Mouse (Mus musculus) liver, embryonic 12.5 days (tissue): ENCODE measurements at regions not wholly inside any gene's neighbourhood (a gene's known extent, or its start where the extent isn't known, plus 50 kb on each side); places are given as distances from the start of the nearest gene placed in this dataset.

ENCODE experiments used
- ATAC-seq: fragments of 200-750 bp; cut with Nextera tagmentation; 2 replicates; pipeline ENCODE4 v1.8.0; 2017; ENCODE audit warnings: moderate number of reproducible peaks, mild to moderate bottlenecking, moderate library complexity
- H3K27ac ChIP-seq: fragments of 300-500 bp; sonication (generic); 2 replicates; pipeline ENCODE4 v1.5.1; 2016; ENCODE audit warnings: mild to moderate bottlenecking
- H3K27me3 ChIP-seq: fragments of 300-500 bp; sonication (generic); replicated peaks from 2 replicates; pipeline ENCODE4 v1.6.1; 2016; ENCODE audit warnings: mild to moderate bottlenecking, moderate library complexity
- H3K36me3 ChIP-seq: fragments of 300-500 bp; sonication (generic); 2 replicates; pipeline ENCODE4 v1.6.1; 2016; ENCODE audit warnings: mild to moderate bottlenecking, moderate library complexity
- H3K4me1 ChIP-seq: fragments of 300-500 bp; sonication (generic); 2 replicates; pipeline ENCODE4 v1.6.1; 2016
- H3K4me2 ChIP-seq: fragments of 300-500 bp; sonication (generic); 2 replicates; pipeline ENCODE4 v1.6.1; 2016; ENCODE audit warnings: mild to moderate bottlenecking, moderate library complexity
- H3K4me3 ChIP-seq: fragments of 300-500 bp; sonication (generic); 2 replicates; pipeline ENCODE4 v1.5.1; 2016; ENCODE audit warnings: mild to moderate bottlenecking, moderate library complexity
- H3K9ac ChIP-seq: fragments of 300-500 bp; sonication (generic); 2 replicates; pipeline ENCODE4 v1.6.1; 2016; ENCODE audit warnings: mild to moderate bottlenecking, moderate library complexity
- H3K9me3 ChIP-seq: fragments of 300-500 bp; sonication (generic); replicated peaks from 2 replicates; pipeline ENCODE4 v1.6.1; 2016; ENCODE audit warnings: mild to moderate bottlenecking, moderate library complexity
- WGBS: fragments of 180-500 bp; shearing (Covaris S2); methylation state at CpG from one replicate; pipeline ENCODE4 v1.1.7; 2016; ENCODE audit not compliant: insufficient replicate concordance; 5-methylcytosine and 5-hydroxymethylcytosine counted together

DNA sequence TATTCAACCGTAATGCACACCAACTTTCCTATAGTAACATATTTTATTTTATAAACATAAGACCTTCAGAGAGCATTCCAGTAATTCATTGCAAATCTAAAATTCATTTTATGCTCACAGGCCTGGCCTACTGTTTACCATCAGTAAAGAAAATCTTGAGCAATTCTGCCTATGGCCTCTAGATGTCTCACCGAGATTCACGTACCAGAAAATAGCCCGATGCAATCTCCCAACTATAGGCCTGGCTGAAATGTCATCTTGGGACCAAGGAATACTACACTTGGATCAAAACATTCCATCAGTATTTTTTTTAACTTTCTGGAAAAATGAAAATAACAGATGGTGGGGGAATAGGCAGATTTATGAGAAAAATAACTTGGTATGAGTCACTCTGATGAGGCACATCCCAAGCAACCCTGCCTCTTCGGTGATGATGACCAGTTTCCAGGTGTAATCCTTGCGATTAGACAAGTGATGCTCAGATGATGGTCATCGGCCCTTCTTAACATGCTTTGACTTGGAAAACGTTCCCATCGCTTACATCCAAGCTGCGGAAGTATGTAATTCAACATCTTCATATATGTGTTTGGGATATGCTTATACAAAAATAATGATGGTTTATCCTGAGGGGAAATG is 439.9 kb downstream of the Nyap2 start:
- H3K4me2 ChIP-seq: no peak overlapping the region
- no peak overlapping the region for H3K4me3 ChIP-seq
- no peaks in the 10 kb centered on the region for H3K27me3 ChIP-seq
- H3K27ac ChIP-seq: no peak overlapping the region
- 58% methylated on average over 10 of the region's 10 CpGs for WGBS
- ATAC-seq: no peak
- no peak overlapping the region for H3K9ac ChIP-seq
- no peaks in the 10 kb centered on the region for H3K9me3 ChIP-seq
- H3K36me3 ChIP-seq: no peaks in the 10 kb centered on the region
- H3K4me1 ChIP-seq: no peaks in the 10 kb centered on the region

DNA sequence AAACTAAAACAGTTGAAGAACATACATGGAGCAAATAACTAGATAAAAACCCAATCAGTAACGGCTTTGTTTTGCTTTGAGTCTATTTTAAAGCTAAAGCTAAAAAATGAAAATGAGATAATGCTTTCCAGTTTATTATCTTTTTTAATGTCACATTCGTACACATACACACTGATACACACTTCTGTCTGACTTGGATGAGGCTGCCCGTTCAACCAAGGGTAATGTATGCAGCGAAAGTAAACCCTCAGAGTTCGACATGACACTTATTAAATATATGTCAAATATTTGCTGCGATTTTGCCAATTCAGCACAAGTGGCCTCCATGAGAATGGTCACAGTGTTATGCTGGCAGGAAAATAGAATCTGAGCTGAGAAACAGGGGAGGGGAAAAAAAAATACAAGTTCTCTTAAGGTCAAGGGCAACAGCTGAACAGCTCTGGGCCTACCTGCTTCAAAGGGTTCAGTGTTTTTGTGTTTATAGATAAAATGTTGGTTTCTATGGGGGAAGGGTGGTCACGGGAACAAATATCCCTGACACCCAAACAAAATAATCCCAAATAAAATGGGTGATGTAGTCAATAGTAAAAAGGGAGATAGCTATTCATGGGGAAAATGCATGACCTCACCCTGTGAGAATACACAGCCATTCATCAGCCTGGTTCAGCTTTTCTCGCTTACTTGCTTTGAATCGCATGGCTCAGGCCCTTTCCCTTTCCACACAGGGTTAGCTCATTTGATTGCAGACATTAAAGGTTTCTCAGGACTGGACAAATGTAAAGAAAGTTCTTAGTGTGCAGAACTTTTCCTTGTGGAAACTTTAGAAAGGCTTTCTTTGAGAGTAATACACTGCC is 443.9 kb downstream of the Nyap2 start:
- no peaks in the 10 kb centered on the region for H3K27me3 ChIP-seq
- H3K4me2 ChIP-seq: no peak overlapping the region
- no peak for ATAC-seq
- no peak overlapping the region for H3K9ac ChIP-seq
- no peaks in the 10 kb centered on the region for H3K4me1 ChIP-seq
- no peak overlapping the region for H3K27ac ChIP-seq
- H3K36me3 ChIP-seq: no peaks in the 10 kb centered on the region
- H3K9me3 ChIP-seq: no peaks in the 10 kb centered on the region
- 71% methylated on average over 9 of the region's 9 CpGs for WGBS
- H3K4me3 ChIP-seq: no peak overlapping the region

GRCm38 (mm10) chr1:81522929-81523328 is 446.2 kb downstream of the Nyap2 start:
- H3K4me3 ChIP-seq: no peak overlapping the region
- no peak overlapping the region for H3K4me2 ChIP-seq
- WGBS: 70% methylated on average over 3 of the region's 3 CpGs
- H3K27ac ChIP-seq: no peak overlapping the region
- H3K4me1 ChIP-seq: no peaks in the 10 kb centered on the region
- no peaks in the 10 kb centered on the region for H3K27me3 ChIP-seq
- no peaks in the 10 kb centered on the region for H3K36me3 ChIP-seq
- H3K9ac ChIP-seq: no peak overlapping the region
- no peak for ATAC-seq
- H3K9me3 ChIP-seq: no peaks in the 10 kb centered on the region

DNA sequence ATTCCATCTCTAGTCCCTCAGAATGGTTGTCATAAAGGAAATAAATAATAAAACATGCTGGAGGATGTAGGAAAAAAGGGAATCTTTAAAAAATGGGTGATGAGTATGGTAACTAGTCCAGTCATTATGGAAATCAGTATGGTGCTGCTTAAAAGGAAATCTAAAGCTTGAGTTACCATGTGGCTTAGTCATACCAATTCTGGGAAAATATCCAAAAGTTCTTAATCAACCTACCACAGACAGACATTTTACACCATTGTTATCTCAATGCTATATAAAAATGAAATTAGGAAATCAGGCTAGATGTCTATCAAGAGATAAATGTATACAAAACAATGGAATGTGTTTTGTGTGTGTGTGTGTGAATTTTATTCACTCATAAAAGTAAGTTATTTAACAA is 449.1 kb downstream of the Nyap2 start:
- no peaks in the 10 kb centered on the region for H3K9me3 ChIP-seq
- H3K36me3 ChIP-seq: no peaks in the 10 kb centered on the region
- H3K4me3 ChIP-seq: no peak overlapping the region
- no peak for ATAC-seq
- H3K9ac ChIP-seq: no peak overlapping the region
- no peaks in the 10 kb centered on the region for H3K27me3 ChIP-seq
- H3K27ac ChIP-seq: no peak overlapping the region
- H3K4me1 ChIP-seq: no peaks in the 10 kb centered on the region
- H3K4me2 ChIP-seq: no peak overlapping the region

DNA sequence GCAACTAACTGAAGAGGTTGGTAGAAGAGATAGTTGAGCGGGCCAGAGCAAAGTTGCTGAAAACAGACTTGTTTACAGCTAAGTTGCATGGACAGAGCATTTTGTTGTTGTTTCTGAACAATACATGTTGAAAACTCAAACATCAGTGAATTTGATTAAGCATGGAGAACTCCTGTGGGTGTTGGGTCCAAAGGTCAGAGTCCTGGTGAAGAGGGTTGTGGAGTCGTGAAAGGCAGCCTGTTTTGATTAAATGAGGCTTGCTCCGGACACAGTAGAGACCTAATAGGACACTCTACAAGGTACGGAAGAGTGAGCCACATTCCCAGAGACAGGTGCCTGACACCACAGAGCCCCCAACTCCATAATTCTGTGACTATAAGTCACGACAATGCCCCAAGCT is 461.1 kb downstream of the Nyap2 start:
- Histone ChIP-seq H3K4me2 (no peak overlapping the region), H3K27me3 (no peaks in the 10 kb centered on the region), H3K27ac (no peak overlapping the region), H3K36me3 (no peaks in the 10 kb centered on the region), H3K4me3 (no peak overlapping the region), H3K9ac (no peak overlapping the region), H3K9me3 (no peaks in the 10 kb centered on the region), H3K4me1 (no peaks in the 10 kb centered on the region)
- WGBS: 61% methylated on average over 5 of the region's 5 CpGs
- ATAC-seq: no peak

DNA sequence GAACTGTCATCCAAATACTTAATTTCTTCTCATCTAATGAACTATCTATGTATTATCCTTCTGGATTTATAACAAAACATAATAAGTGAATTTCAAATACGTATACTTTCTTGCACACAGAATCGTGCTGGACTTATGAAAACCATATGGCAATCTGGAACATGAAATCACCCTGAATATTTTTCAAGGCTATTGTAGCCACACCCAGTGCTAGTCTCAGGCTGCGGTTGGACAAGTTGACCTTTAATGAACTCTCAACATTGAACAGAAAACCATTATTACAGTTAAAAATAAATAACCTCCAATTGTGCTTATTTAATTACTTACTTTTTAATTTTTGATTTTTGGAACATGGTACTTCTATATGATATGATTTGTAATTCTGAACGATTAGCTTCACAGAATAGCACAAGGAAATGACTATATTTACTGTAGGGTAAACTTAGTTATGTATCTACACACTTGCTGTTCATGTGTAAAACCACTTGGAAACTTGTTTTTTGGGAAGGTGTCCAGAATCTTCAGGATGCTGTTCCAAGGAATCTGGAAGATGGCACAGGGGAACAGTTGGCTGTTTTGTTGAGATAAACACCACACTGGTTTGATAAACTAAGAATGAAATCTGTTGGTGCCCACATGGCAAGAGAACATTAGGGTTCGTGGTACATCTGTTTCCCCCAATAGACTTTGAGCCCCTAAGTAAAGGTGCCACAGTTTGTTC is 463.0 kb downstream of the Nyap2 start:
- Histone ChIP-seq H3K4me1 (no peaks in the 10 kb centered on the region), H3K9ac (no peak overlapping the region), H3K36me3 (no peaks in the 10 kb centered on the region), H3K9me3 (no peaks in the 10 kb centered on the region), H3K4me3 (no peak overlapping the region), H3K27me3 (no peaks in the 10 kb centered on the region), H3K4me2 (no peak overlapping the region), H3K27ac (no peak overlapping the region)
- 63% methylated on average over 5 of the region's 5 CpGs for whole genome bisulfite sequencing
- no peak for ATAC-seq

- no peak overlapping the region for H3K4me2 ChIP-seq
- ATAC-seq: no peak
- H3K4me3 ChIP-seq: no peak overlapping the region
- no peak overlapping the region for H3K9ac ChIP-seq
- H3K27me3 ChIP-seq: no peaks in the 10 kb centered on the region
- no peak overlapping the region for H3K27ac ChIP-seq
- no peaks in the 10 kb centered on the region for H3K36me3 ChIP-seq
- no peaks in the 10 kb centered on the region for H3K9me3 ChIP-seq
- WGBS: 49% methylated on average over 2 of the region's 2 CpGs
- H3K4me1 ChIP-seq: no peaks in the 10 kb centered on the region
Observed at GRCm38 (mm10) chr1:81548906-81549305, 472.2 kb downstream of the Nyap2 start.

DNA sequence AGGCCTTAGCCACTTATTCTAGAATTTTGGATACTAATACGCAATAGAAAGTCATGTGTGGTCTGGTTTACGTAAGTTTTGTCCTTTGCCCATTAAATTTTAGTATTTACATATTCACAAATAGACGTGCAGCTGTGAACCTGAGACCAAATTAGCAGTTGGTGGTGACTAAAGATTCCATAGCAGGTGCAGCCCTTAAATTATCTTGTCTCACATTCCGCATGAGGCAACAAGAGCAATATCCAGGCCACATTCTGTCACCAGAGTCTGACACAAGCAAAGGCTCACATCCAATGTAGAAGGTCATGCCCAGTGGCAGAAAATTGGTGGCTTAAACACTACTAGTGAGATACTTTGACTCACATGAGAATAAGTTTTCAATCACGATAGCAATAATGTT is 473.0 kb downstream of the Nyap2 start:
- Histone ChIP-seq H3K4me3 (no peak overlapping the region), H3K9ac (no peak overlapping the region), H3K27me3 (no peaks in the 10 kb centered on the region), H3K27ac (no peak overlapping the region), H3K4me2 (no peak overlapping the region), H3K36me3 (no peaks in the 10 kb centered on the region), H3K9me3 (no peaks in the 10 kb centered on the region), H3K4me1 (no peaks in the 10 kb centered on the region)
- no peak for ATAC-seq
- WGBS: 72% methylated on average over 5 of the region's 5 CpGs

DNA sequence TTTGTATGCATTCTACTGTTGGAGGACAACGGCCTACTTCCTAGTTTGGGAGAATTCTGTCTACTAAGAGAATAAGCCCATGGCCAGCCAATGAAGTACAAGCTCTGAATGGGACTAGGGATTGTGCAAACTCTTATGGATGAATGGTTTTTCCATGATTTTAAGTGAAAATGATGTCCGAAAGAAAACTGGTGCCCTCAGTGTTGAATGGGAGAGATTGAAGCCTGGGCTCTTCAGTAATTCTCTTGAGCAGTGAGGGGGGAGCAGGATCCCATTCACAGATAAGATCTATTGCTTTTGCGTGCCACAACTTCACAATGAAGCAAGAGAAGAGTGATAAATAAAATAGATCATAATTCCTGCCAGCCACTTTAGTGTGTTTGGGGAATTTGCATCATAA is 476.0 kb downstream of the Nyap2 start:
- H3K27me3 ChIP-seq: no peaks in the 10 kb centered on the region
- no peak overlapping the region for H3K4me3 ChIP-seq
- WGBS: 66% methylated on average over 3 of the region's 3 CpGs
- H3K4me1 ChIP-seq: no peaks in the 10 kb centered on the region
- no peaks in the 10 kb centered on the region for H3K36me3 ChIP-seq
- ATAC-seq: no peak
- H3K9me3 ChIP-seq: peaks cover 5% of the 10 kb centered on the region; the same call in 1 of the 2 replicates
- H3K27ac ChIP-seq: no peak overlapping the region
- H3K4me2 ChIP-seq: no peak overlapping the region
- H3K9ac ChIP-seq: no peak overlapping the region

DNA sequence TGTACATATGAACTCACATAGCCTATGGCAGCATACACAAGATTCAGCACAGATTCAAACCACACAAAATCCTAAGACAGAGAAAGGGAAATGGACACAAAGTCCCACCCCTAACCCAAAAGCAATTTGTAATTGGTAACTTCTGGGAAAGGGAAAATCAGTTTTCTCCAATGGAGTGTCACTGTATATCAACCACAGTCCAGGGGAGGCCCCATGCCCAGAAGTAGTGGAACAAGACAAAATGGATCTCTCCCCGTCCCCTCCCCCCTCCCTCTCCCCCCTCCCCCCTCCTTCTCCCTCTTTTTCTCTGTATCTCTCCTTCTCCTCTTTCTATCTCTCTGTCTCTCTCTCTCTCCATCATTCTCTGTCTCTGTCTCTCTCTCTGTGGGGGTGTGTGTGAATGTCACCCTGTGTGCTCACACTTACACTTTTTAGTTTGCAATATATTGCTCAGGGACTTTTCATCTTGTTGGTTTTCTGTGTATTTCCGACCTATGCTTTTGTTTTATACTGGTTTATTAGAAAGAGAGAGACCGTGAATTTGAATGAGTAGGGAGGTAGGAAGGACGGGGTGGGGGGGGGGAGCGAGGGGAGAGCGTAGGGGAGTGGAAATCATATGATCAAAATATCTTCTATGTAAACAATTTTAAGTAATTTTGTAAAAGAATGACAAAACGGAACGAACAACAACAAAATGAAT is 500.4 kb downstream of the Nyap2 start:
- H3K4me2 ChIP-seq: no peak overlapping the region
- WGBS: 61% methylated on average over 8 of the region's 8 CpGs

DNA sequence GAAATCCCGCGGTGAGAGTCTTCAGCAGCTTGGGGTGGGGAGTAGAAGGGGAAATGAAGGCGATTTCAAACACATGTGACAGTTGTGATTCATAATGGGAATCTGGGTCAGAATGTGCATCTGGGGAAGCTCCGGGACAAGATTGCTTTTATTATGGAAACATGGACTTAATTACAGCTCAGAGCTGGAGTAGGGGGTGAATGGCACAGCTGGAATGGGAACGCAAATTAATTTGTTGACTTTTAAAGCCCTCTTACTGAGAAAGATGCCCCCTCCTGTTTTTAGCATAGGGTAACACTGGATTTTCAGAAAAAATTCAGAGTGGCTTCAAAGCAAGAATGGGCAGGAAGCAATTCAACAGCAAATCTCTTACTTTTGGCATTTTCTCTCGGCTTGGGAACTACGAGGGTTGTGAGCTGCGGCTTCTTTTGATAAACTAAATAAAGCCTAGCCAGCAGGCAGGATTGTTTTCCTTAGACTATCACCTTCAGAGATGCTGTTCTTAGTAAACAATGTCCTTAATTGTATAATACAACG is 501.0 kb downstream of the Nyap2 start:
- Histone ChIP-seq H3K4me2 (no peak overlapping the region), H3K4me1 (no peaks in the 10 kb centered on the region), H3K36me3 (no peaks in the 10 kb centered on the region), H3K9me3 (no peaks in the 10 kb centered on the region), H3K4me3 (no peak overlapping the region), H3K9ac (no peak overlapping the region), H3K27me3 (no peaks in the 10 kb centered on the region), H3K27ac (no peak overlapping the region)
- no peak for ATAC-seq
- 62% methylated on average over 9 of the region's 9 CpGs for WGBS

More for the DNA sequence above, 500.4 kb downstream of the Nyap2 start:
- Histone ChIP-seq H3K27ac (no peak overlapping the region), H3K27me3 (no peaks in the 10 kb centered on the region), H3K4me3 (no peak overlapping the region), H3K9ac (no peak overlapping the region), H3K9me3 (no peaks in the 10 kb centered on the region), H3K4me1 (no peaks in the 10 kb centered on the region), H3K36me3 (no peaks in the 10 kb centered on the region)
- ATAC-seq: no peak

- H3K4me3 ChIP-seq: no peak overlapping the region
- no peak for ATAC-seq
- H3K4me1 ChIP-seq: no peaks in the 10 kb centered on the region
- no peak overlapping the region for H3K4me2 ChIP-seq
- H3K27ac ChIP-seq: no peak overlapping the region
- no peaks in the 10 kb centered on the region for H3K27me3 ChIP-seq
- no peaks in the 10 kb centered on the region for H3K36me3 ChIP-seq
- H3K9me3 ChIP-seq: no peaks in the 10 kb centered on the region
- WGBS: 61% methylated on average over 4 of the region's 4 CpGs
- H3K9ac ChIP-seq: no peak overlapping the region
Observed at GRCm38 (mm10) chr1:81581208-81581607, 504.5 kb downstream of the Nyap2 start.
